Mouse (Mus musculus) neural tube, embryonic 12.5 days (tissue): Measurements from ENCODE around the gene Srbd1. TPM values are rescaled to one million over a fixed set of nuclear protein-coding genes. Genes with fewer than 3 reads are reported as not detected.

Experiments
- ATAC-seq: fragments of 200-750 bp; cut with Nextera tagmentation; 2 replicates; pipeline ENCODE4 v1.8.0; 2017; ENCODE audit warnings: low read depth, mild to moderate bottlenecking, moderate TSS enrichment, moderate library complexity; ENCODE audit not compliant: low FRiP score
- H3K27ac ChIP-seq: fragments of 300-500 bp; sonication (generic); 2 replicates; pipeline ENCODE4 v1.5.1; 2016
- H3K27me3 ChIP-seq: fragments of 300-500 bp; sonication (generic); replicated peaks from 2 replicates; pipeline ENCODE4 v1.6.1; 2016; ENCODE audit warnings: mild to moderate bottlenecking
- H3K36me3 ChIP-seq: fragments of 300-500 bp; sonication (generic); 2 replicates; pipeline ENCODE4 v1.6.1; 2016; ENCODE audit warnings: mild to moderate bottlenecking
- H3K4me1 ChIP-seq: fragments of 300-500 bp; sonication (generic); 2 replicates; pipeline ENCODE4 v1.6.1; 2016
- H3K4me2 ChIP-seq: fragments of 300-500 bp; sonication (generic); replicated peaks from 2 replicates; pipeline ENCODE4 v1.6.1; 2016; ENCODE audit warnings: mild to moderate bottlenecking
- H3K4me3 ChIP-seq: fragments of 300-500 bp; sonication (generic); 2 replicates; pipeline ENCODE4 v1.5.1; 2016
- H3K9ac ChIP-seq: fragments of 300-500 bp; sonication (generic); 2 replicates; pipeline ENCODE4 v1.6.1; 2016; ENCODE audit warnings: mild to moderate bottlenecking
- H3K9me3 ChIP-seq: fragments of 300-500 bp; sonication (generic); 2 replicates; pipeline ENCODE4 v1.6.1; 2016; ENCODE audit warnings: mild to moderate bottlenecking
- WGBS: fragments of 180-500 bp; shearing (Covaris S2); methylation state at CpG from one replicate; pipeline ENCODE4 v1.1.7; 2016; 5-methylcytosine and 5-hydroxymethylcytosine counted together
- polyA plus RNA-seq: library from polyadenylated mRNA; unstranded; fragments of >200 nt; fragmentation: Nextera tagmentation; extraction: Ambion mirVana; gene quantifications from 2 replicates; pipeline ENCODE4 v1.2.1, GENCODE M21; 2016

The Srbd1 gene
- polyA plus RNA-seq, 1 experiment from 2014 or later, result 18.3 TPM

DNA sequence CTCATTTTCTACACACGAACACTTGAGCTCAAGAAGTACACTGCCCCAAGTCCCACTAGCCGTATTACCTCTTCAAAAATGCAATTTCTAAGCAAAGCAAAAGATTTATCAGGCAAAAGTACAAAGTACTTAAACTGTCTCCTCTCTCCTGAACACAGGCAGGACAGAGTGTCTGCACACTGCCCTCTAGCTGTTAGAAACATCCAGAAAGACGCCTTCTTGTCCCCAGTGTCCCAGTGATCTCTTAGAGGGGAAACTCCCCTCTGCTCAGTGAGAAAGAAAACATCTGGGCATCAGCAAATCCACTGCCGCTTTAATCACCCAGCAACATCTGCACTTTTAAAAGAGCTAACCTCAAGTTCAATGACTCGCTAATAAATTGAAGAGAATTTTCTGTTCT, 12.4 kb downstream of the Srbd1 start:
- no peaks in the 10 kb centered on the region for H3K4me1 ChIP-seq
- H3K4me3 ChIP-seq, result no peak overlapping the region
- H3K27me3 ChIP-seq, result no peaks in the 10 kb centered on the region
- H3K36me3 ChIP-seq, result peaks cover 37% of the 10 kb centered on the region
- 83% methylated on average over 5 of the region's 5 CpGs for WGBS
- H3K9ac ChIP-seq, result no peak overlapping the region
- no peaks in the 10 kb centered on the region for H3K9me3 ChIP-seq
- H3K4me2 ChIP-seq, result no peak overlapping the region
- no peak overlapping the region for H3K27ac ChIP-seq
- ATAC-seq, result no peak

DNA sequence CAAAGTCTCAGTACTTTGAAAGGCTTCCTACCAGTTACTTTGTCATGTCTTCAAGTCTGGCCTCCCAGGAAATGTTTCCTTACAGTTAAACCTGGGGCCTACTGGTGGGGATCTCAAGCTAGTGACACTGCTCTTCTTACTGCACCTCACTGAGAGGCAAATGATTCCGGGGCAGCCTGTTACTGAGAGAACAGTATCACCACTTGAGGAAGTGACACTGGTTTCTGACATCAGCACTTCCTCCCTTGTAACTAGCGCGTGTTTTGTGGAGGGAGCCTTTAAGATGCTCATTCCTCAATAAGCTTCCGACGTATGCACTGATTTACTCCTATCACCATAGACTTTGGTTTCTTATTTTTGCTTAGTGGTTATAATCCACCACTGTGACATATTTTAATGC, 16.8 kb downstream of the Srbd1 start:
- H3K4me2 ChIP-seq, result no peak overlapping the region
- no peaks in the 10 kb centered on the region for H3K9me3 ChIP-seq
- H3K27me3 ChIP-seq, result no peaks in the 10 kb centered on the region
- no peak overlapping the region for H3K4me3 ChIP-seq
- ATAC-seq, result no peak
- H3K27ac ChIP-seq, result no peak overlapping the region
- H3K4me1 ChIP-seq, result no peaks in the 10 kb centered on the region
- 95% methylated on average over 5 of the region's 5 CpGs for WGBS
- H3K9ac ChIP-seq, result no peak overlapping the region
- peaks cover 20% of the 10 kb centered on the region for H3K36me3 ChIP-seq

DNA sequence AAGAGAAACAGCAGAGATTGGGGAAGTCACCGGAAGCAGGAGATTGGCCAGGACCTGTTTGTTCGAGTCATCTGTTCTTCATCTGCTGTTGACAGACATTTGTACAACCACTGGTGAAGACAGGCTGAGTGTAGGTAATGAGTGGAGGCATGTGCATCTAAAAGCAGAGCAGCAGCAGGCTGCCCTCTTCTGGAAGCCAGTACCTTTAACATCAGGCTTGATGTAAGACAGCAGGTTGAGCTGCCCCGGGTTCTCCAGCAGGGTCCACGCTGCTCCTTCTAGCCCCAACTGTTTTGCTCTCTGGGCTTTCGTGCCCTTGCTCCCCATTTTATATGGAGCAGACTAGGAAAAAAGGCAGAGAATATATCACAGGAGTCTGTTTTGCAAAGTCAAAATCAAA, 19.1 kb downstream of the Srbd1 start:
- Histone ChIP-seq H3K4me2 (no peak overlapping the region), H3K36me3 (peaks cover 28% of the 10 kb centered on the region), H3K9ac (no peak overlapping the region), H3K4me1 (no peaks in the 10 kb centered on the region), H3K27me3 (no peaks in the 10 kb centered on the region), H3K4me3 (no peak overlapping the region), H3K27ac (no peak overlapping the region), H3K9me3 (no peaks in the 10 kb centered on the region)
- 90% methylated on average over 5 of the region's 5 CpGs for WGBS
- ATAC-seq, result no peak

DNA sequence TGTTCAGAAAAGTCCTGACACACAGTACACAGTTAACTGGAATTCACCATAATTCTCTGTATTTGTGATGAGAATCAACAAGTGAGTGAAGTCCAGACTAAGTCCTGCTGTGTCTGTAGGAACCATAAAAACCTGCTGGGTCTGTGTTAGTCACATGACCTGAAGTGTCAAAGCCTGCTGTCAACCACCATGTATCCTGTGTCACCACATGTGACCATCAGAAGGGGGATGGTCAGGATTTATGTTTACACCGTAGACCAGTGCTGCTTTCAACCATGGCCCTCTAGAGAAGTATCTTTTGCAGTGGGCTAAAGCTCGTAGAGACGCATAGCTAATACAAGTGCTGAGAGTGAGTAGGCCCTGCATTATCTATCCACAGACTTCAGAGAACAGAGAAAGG, 21.8 kb downstream of the Srbd1 start:
- ATAC-seq, result no peak
- Histone ChIP-seq H3K27ac (no peak overlapping the region), H3K36me3 (peaks cover 26% of the 10 kb centered on the region), H3K9ac (no peak overlapping the region), H3K27me3 (no peaks in the 10 kb centered on the region), H3K9me3 (no peaks in the 10 kb centered on the region), H3K4me2 (no peak overlapping the region), H3K4me3 (no peak overlapping the region), H3K4me1 (no peaks in the 10 kb centered on the region)
- 80% methylated on average over 3 of the region's 3 CpGs for WGBS

DNA sequence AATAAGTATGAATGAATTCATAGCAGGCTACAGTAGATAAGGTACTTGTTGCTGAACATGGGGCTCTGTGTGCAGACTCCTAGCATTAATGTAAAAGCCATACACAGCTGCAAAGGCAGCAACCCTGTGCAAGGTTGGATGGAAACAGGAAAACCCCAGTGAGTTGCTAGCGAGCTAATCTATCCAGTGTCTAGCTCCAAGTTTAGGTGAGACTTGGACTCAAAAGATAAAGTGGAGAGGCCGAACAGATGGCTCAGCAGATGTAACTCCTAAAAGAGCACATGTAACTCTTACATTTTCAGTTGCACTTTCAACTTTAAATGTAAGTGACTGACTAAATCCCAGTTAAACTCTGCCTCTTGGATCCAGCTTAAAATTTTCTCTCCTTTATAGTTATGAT, 48.1 kb downstream of the Srbd1 start:
- Histone ChIP-seq H3K36me3 (peaks cover 5% of the 10 kb centered on the region; the same call in 1 of the 2 replicates), H3K9ac (no peak overlapping the region), H3K27me3 (no peaks in the 10 kb centered on the region), H3K27ac (no peak overlapping the region), H3K4me3 (no peak overlapping the region), H3K4me1 (no peaks in the 10 kb centered on the region), H3K9me3 (no peaks in the 10 kb centered on the region), H3K4me2 (no peak overlapping the region)
- no peak for ATAC-seq
- 95% methylated on average over 2 of the region's 2 CpGs for WGBS

DNA sequence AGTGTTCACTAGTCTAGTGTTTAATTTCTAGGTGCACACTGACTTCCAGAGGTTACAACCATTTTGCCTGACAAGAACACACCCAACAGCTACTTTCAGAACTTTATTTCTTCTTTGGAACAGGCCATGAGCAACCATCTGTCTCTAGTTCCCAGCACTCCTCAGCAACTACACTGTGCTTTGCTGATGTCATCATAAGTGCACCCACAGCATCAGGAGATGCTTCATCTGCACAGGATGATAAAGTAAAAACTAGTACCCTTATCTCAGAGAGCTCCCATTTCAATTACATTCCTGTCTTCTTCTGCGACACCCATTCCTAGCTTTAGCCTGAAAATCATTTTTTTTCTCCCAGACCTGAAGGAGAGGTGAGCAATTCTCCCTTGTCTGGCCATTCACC, 51.9 kb downstream of the Srbd1 start:
- WGBS, result 87% methylated on average over 1 of the region's 1 CpGs
- no peaks in the 10 kb centered on the region for H3K9me3 ChIP-seq
- H3K27me3 ChIP-seq, result no peaks in the 10 kb centered on the region
- ATAC-seq, result no peak
- peaks cover 2% of the 10 kb centered on the region; the same call in 1 of the 2 replicates for H3K4me1 ChIP-seq
- no peak overlapping the region for H3K4me3 ChIP-seq
- H3K9ac ChIP-seq, result no peak overlapping the region
- H3K27ac ChIP-seq, result no peak overlapping the region
- H3K4me2 ChIP-seq, result no peak overlapping the region
- H3K36me3 ChIP-seq, result 0 out of 2 replicates have a peak, but pooled peaks cover 3% of the 10 kb centered on the region

DNA sequence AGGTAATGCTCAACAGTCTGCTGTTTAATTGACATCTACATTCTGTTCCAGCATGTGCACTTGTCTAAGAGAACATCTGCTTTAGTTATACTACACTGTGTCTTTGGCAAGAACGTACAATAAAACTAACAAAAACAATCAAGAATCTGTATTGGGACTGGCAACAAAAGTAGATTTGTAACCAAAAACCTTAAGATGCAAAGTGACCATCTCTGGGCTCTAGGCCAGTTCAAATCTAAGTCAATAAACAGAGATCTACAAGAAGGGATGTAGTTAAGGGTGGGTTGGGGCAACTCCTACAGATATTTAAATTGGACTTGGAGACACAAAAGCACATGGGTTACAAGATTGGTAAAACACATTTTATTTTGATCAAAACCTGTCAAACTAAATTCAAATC, 53.3 kb downstream of the Srbd1 start:
- 82% methylated on average over 1 of the region's 1 CpGs for WGBS
- H3K27me3 ChIP-seq, result no peaks in the 10 kb centered on the region
- no peak overlapping the region for H3K9ac ChIP-seq
- H3K4me3 ChIP-seq, result no peak overlapping the region
- peaks cover 2% of the 10 kb centered on the region; the same call in 1 of the 2 replicates for H3K4me1 ChIP-seq
- no peak for ATAC-seq
- H3K4me2 ChIP-seq, result no peak overlapping the region
- H3K9me3 ChIP-seq, result no peaks in the 10 kb centered on the region
- H3K27ac ChIP-seq, result no peak overlapping the region
- H3K36me3 ChIP-seq, result 0 out of 2 replicates have a peak, but pooled peaks cover 3% of the 10 kb centered on the region

DNA sequence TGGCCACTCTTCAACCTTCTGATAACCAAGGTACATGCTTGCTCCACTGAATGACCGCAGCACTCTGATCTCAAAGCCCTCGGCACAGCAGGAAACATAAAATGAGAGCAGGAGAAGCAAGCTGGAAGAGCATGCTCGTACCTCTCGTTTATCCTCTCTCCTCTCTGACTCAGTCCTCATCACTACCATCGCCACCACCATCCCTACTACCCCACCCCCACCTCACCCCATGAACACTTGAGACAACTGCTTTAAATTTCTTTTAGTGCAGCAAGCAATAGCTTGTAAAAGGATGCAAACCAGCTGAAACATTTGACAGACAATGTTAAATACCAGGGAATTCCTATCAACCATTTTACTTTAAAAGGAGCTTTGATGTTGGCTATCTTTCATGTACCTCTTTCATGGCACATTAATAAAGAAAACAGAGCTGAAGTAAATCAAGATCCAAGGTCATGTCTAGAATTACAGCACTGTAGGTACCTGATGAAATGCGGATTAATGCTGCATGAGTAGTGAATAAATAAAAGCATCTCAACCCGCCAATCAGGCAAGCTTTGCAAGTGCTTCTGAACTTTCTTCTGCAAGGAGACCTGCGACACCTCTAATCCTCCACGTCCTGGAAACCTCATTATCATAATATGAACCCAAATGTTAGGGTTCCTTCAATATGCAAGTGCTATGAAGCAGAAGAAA, 54.9 kb downstream of the Srbd1 start:
- H3K36me3 ChIP-seq, result no peaks in the 10 kb centered on the region
- no peaks in the 10 kb centered on the region for H3K27me3 ChIP-seq
- no peak for ATAC-seq
- H3K4me3 ChIP-seq, result no peak overlapping the region
- peaks cover 2% of the 10 kb centered on the region; the same call in 1 of the 2 replicates for H3K4me1 ChIP-seq
- H3K4me2 ChIP-seq, result no peak overlapping the region
- H3K27ac ChIP-seq, result no peak overlapping the region
- no peak overlapping the region for H3K9ac ChIP-seq
- 58% methylated on average over 9 of the region's 9 CpGs for WGBS
- H3K9me3 ChIP-seq, result no peaks in the 10 kb centered on the region

DNA sequence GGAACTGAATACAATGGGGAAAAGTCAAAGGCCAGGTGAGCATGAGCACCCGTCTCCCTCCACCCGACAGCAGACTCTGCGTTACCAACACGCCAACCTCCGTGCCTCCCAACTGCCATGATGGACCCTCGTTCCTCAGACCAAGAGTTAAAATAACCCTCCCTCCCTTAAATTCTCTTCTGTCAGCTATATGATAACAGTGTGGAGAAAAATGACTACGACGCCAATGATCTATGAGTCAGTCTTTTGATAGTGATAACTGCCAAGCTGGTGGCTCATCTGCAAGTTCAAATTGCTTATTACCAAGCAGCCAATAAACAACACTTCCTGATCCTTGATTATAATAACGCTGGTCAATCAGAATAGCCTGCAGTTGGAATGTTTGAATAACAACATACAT, 57.1 kb downstream of the Srbd1 start:
- Histone ChIP-seq H3K27me3 (no peaks in the 10 kb centered on the region), H3K4me1 (peaks cover 2% of the 10 kb centered on the region; the same call in 1 of the 2 replicates), H3K9ac (no peak overlapping the region), H3K36me3 (no peaks in the 10 kb centered on the region), H3K4me2 (no peak overlapping the region), H3K4me3 (no peak overlapping the region), H3K27ac (no peak overlapping the region), H3K9me3 (no peaks in the 10 kb centered on the region)
- ATAC-seq, result no peak
- 93% methylated on average over 9 of the region's 9 CpGs for WGBS

DNA sequence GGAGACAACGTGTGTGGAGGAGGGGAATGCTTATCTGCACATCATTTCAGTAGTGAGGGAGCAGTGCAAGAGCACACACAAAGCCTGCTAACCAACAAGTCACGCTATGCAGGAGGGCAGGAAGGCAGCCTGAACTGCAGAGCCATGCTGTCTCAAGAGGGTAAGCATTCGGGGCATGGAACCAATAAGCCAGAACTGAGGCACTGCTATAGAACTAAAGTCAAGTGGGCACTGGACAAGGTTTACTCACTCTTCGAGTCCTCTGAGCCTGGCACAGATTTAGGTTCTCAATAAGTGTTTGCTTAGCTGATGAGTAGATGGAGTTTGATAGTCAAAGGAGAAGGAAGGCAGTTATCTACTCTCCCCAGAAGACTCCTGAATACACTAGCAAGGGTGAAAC, 58.8 kb downstream of the Srbd1 start:
- Histone ChIP-seq H3K4me2 (no peak overlapping the region), H3K4me1 (peaks cover 2% of the 10 kb centered on the region; the same call in 1 of the 2 replicates), H3K27me3 (no peaks in the 10 kb centered on the region), H3K9ac (no peak overlapping the region), H3K27ac (no peak overlapping the region), H3K9me3 (no peaks in the 10 kb centered on the region), H3K36me3 (no peaks in the 10 kb centered on the region), H3K4me3 (no peak overlapping the region)
- ATAC-seq, result no peak
- WGBS, result 81% methylated on average over 4 of the region's 4 CpGs

DNA sequence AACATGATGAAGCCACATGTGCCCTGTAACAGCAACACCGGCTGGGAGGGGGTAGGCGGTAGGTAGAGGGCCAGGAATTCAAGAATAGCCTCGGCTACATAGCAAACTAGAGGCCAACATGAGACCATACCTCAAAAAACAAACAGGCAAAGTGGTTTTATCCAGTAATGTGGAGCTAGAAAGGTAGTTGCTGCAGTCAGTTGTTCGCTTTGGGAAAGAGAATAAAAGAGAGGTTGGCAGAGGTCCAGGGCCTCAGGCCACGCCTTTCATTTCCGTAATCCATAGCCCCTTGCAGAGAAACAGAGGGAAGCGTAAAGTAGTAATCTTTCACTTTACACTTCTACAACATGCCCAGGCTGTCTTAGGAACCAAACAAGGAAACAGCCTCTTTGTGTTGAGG, 61.8 kb downstream of the Srbd1 start:
- no peaks in the 10 kb centered on the region for H3K4me1 ChIP-seq
- no peaks in the 10 kb centered on the region for H3K9me3 ChIP-seq
- 73% methylated on average over 7 of the region's 7 CpGs for WGBS
- no peak overlapping the region for H3K4me3 ChIP-seq
- no peak overlapping the region for H3K27ac ChIP-seq
- no peak for ATAC-seq
- no peak overlapping the region for H3K9ac ChIP-seq
- no peaks in the 10 kb centered on the region for H3K27me3 ChIP-seq
- no peaks in the 10 kb centered on the region for H3K36me3 ChIP-seq
- H3K4me2 ChIP-seq, result no peak overlapping the region

DNA sequence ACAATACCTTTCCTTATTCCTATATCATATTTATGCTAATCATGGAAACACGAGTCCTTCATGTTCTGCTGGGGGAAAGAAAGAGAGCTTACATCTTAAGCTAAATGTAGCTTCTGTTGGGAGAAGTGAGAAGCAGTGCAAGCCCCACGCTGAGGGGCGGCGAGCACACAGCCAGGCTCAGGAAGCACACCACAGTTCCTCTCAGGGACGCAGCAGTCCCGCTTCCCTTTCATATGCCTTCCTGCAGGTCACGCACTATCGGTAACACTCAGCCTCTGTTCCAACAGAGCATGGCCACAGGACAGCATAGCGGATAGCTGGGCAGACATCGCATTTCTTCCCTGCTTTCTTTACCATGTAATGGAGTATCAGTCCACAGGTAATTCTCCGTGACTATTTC, 66.9 kb downstream of the Srbd1 start:
- H3K9ac ChIP-seq, result no peak overlapping the region
- no peaks in the 10 kb centered on the region for H3K4me1 ChIP-seq
- H3K36me3 ChIP-seq, result no peaks in the 10 kb centered on the region
- ATAC-seq, result no peak
- H3K4me2 ChIP-seq, result no peak overlapping the region
- 85% methylated on average over 11 of the region's 11 CpGs for WGBS
- H3K9me3 ChIP-seq, result no peaks in the 10 kb centered on the region
- no peaks in the 10 kb centered on the region for H3K27me3 ChIP-seq
- no peak overlapping the region for H3K27ac ChIP-seq
- no peak overlapping the region for H3K4me3 ChIP-seq

DNA sequence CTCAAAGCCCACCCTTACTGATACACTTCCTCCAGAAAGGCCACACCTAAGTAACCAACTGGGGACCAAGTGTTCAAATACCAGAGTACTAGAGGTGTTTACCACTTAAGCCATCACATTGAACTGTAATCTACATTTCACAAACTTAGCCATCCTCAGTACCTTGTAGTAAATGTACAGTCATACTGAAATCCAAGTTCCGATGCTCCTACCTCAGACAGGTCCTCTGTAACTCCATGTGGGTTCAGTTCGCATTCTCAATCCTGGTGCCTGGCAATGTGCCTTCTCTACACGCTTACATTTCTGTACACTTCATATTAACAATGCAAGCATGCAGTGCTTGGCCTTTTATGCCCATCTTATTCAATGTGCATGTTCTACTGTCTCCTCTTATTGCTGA, 77.5 kb downstream of the Srbd1 start:
- 94% methylated on average over 3 of the region's 3 CpGs for WGBS
- Histone ChIP-seq H3K9ac (no peak overlapping the region), H3K27me3 (no peaks in the 10 kb centered on the region), H3K9me3 (no peaks in the 10 kb centered on the region), H3K4me1 (no peaks in the 10 kb centered on the region), H3K4me2 (no peak overlapping the region), H3K27ac (no peak overlapping the region), H3K36me3 (no peaks in the 10 kb centered on the region), H3K4me3 (no peak overlapping the region)
- ATAC-seq, result no peak
